Mouse (Mus musculus): ENCODE data around the gene Ahnak2. TPM values are rescaled to one million over a fixed set of nuclear protein-coding genes. Genes with fewer than 3 reads are reported as not detected.
"Not testable (repeated sequence)": the region's sequence is repeated elsewhere in the genome, so short reads cannot be mapped to it uniquely, and the experiment has no call there.

The Ahnak2 gene
- polyA plus RNA-seq, 1 experiment: 24.4 TPM

DNA sequence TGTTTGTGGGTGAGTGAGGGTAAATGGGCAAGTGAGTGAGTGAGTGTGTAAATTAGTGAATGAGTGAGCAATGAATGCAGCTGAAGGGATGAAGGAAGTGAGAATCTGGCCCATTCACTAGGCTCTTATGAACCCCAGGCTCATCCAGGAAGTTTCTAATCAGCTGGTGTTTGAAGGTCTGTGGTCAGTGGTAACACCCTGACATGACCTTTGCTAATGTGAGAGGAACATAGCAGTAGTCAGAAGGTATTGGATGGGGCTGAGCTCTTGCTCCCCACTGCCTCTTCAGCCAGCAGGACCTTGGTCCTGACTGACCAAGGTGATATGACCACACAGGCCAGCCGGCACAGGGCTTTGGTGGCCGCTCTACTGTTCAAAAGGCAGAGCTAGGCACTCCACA is 45.4 kb upstream of the Ahnak2 start:
- H3ac ChIP-seq (ENCODE audit: control insufficient read depth, insufficient read length): no peak overlapping the region
- no peak overlapping the region for H3K4me2 ChIP-seq (ENCODE audit: low read depth)
- no peaks in the 10 kb centered on the region for H3K79me2 ChIP-seq (ENCODE audit: control insufficient read depth, insufficient read depth)
- no peaks in the 10 kb centered on the region for H3K27me3 ChIP-seq (ENCODE audit: control insufficient read depth, insufficient read depth, insufficient read length)
- TF ChIP-seq MYOD1 (IDR thresholded peaks at IDR 0.05; ENCODE audit: control insufficient read depth in 1 of 3, insufficient read length in 2 of 3, low read depth in 2 of 3) (no peak), TCF12 (IDR thresholded peaks at IDR 0.05; ENCODE audit: insufficient read depth, poor library complexity, severe bottlenecking) (no peak), TCF3 (IDR thresholded peaks at IDR 0.05; ENCODE audit: insufficient read length, low read depth) (no peak), MYOG (IDR thresholded peaks at IDR 0.05; ENCODE audit: control insufficient read depth in 1 of 3, insufficient read depth in 1 of 3, insufficient read length in 2 of 3, low read depth in 2 of 3) (no peak), USF1 (IDR thresholded peaks at IDR 0.05; ENCODE audit: low read depth) (no peak), CEBPB (IDR thresholded peaks at IDR 0.05; ENCODE audit: insufficient read depth, poor library complexity, severe bottlenecking) (no peak), SRF (IDR thresholded peaks at IDR 0.05; ENCODE audit: control insufficient read depth, insufficient read length, low read depth) (no peak), MAX (IDR thresholded peaks at IDR 0.05; ENCODE audit: low read depth) (no peak), E2F4 (IDR thresholded peaks at IDR 0.05; ENCODE audit: insufficient read depth) (no peak)
- no peaks in the 10 kb centered on the region for H3K36me3 ChIP-seq (ENCODE audit: control insufficient read depth, insufficient read depth)
- no peak overlapping the region for H3K4me3 ChIP-seq

DNA sequence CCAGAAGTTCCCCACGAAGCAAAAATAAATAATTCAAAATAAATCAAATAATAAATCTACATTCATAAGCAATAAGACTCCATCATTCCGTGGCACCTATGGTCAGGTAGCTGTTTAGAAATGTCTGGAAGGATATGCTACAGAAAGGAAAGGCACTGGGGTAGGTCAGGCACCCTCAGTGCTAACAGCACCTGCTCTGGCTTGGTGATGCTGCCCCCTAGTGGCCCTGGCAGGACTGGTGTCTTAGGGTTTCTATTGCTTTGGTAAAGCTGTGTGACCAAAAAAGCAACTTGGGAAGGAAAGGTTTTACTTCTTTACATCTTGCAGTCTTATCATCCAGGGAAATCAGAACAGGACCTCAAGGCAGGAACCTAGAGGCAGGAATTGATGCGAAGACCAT is 41.3 kb upstream of the Ahnak2 start:
- Histone ChIP-seq H3K27me3 (ENCODE audit: control insufficient read depth, insufficient read depth, insufficient read length) (no peaks in the 10 kb centered on the region), H3K79me2 (ENCODE audit: control insufficient read depth, insufficient read depth) (no peaks in the 10 kb centered on the region), H3K4me3 (no peak overlapping the region), H3K36me3 (ENCODE audit: control insufficient read depth, insufficient read depth) (no peaks in the 10 kb centered on the region), H3K4me2 (ENCODE audit: low read depth) (no peak overlapping the region), H3ac (ENCODE audit: control insufficient read depth, insufficient read length) (no peak overlapping the region)
- TF ChIP-seq MYOD1 (IDR thresholded peaks at IDR 0.05; ENCODE audit: control insufficient read depth in 1 of 3, insufficient read length in 2 of 3, low read depth in 2 of 3) (peak in 2 of 3 experiments; percentile 8 to 47), REST (IDR thresholded peaks at IDR 0.05; ENCODE audit: insufficient read depth, insufficient read length) (no peak), CEBPB (IDR thresholded peaks at IDR 0.05; ENCODE audit: insufficient read depth, poor library complexity, severe bottlenecking) (no peak), TCF3 (IDR thresholded peaks at IDR 0.05; ENCODE audit: insufficient read length, low read depth) (no peak)

DNA sequence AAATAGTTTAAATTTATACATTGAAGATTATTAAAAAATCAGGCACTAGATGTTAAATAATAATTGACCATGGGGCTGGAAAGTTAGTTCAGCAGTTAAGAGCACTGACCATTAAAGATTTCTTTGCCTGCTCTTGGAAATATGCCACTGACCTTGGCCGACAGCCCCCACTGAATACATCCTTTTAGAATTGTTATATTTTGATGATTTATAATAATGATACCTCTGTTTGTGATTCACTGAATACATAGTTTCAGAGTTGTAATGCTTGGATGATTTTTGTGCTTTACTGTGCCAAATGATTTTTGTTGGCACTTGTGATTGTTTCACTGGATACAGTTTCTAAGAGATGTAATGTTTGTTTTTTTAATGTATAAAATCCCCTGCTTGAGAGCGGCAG is 39.7 kb upstream of the Ahnak2 start:
- not testable (repeated sequence) for H3K27me3 ChIP-seq (ENCODE audit: control insufficient read depth, insufficient read depth, insufficient read length); H3K4me2 ChIP-seq (ENCODE audit: low read depth); H3K36me3 ChIP-seq (ENCODE audit: control insufficient read depth, insufficient read depth); H3K79me2 ChIP-seq (ENCODE audit: control insufficient read depth, insufficient read depth); H3ac ChIP-seq (ENCODE audit: control insufficient read depth, insufficient read length); H3K4me3 ChIP-seq

DNA sequence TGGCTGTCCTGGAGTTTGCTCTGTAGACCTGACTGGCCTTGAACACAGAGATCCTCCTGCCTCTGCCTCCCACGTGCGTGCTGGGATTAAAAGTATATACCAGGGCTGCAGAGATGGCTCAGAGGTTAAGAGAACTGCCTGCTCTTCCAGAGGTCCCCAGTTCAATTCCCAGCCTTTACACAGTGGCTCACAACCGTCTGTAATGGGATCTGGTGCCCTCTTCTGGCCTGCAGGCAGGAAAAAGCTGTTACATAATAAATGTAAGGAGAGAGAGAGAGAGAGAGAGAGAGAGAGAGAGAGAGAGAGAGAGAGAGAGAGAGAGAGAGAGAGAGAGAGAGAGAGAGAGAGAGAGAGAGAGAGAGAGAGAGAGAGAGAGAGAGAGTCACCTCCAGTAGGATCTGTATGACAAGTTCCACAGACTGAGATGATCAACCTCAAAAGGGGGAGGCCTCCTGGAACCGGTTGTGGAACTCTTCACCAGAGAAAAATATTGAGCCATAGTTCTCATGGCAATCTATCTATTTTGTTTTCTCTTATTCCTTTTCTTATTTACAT is 39.0 kb upstream of the Ahnak2 start:
- H3K27me3 ChIP-seq (ENCODE audit: control insufficient read depth, insufficient read depth, insufficient read length); H3K36me3 ChIP-seq (ENCODE audit: control insufficient read depth, insufficient read depth): not testable (repeated sequence)

DNA sequence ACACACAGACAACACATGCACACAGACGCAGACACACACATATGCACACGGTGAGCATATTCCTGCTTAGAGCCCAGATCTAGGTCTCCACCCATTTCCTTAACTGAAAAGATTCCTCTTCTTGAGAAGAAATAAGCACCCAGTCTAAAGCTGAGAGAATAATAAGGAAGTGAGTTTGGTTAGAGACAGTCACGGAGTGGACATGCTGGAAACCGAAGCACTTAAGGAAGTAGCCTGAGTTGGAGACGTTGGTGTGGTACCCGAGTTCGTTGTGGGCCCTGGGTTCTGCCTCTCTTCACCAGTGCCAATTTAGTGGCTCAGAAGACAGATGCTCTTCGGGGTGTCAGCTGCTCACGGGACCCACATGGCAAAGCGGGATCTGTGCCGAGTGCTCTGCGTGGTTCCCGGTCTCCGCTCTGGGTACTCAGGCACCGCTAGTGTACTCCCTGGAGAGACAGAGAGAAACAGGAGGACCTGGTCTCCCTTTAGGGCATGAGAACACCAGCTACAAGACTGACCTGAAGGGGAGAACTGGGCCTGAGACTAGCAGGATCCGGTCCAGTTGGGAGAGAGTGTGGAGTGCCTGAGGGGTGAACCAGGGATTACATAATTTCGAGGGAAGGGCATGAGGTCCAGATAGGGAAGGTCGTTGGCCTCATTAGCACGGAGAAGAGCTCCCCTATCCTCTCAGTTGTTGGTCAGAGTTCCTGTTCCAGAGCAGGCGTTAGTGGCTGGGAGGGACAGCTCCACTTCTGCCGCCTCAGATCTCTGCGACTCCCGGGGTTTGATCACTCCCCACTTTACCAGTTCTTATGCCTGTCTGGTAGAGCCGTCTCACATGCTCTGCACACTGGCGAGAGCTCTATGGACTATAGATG is 38.0 kb upstream of the Ahnak2 start:
- TF ChIP-seq MYOG (IDR thresholded peaks at IDR 0.05; ENCODE audit: control insufficient read depth in 1 of 3, insufficient read depth in 1 of 3, insufficient read length in 2 of 3, low read depth in 2 of 3): no peak
- TF ChIP-seq MAX (IDR thresholded peaks at IDR 0.05; ENCODE audit: low read depth): no peak
- TF ChIP-seq TCF12 (IDR thresholded peaks at IDR 0.05; ENCODE audit: insufficient read depth, poor library complexity, severe bottlenecking): no peak
- no peak for TF ChIP-seq MYOD1 (IDR thresholded peaks at IDR 0.05; ENCODE audit: control insufficient read depth in 1 of 3, insufficient read length in 2 of 3, low read depth in 2 of 3)
- TF ChIP-seq REST (IDR thresholded peaks at IDR 0.05; ENCODE audit: insufficient read depth, insufficient read length): no peak
- TF ChIP-seq TCF3 (IDR thresholded peaks at IDR 0.05; ENCODE audit: insufficient read length, low read depth): no peak
- TF ChIP-seq USF1 (IDR thresholded peaks at IDR 0.05; ENCODE audit: low read depth): no peak
- no peak for TF ChIP-seq SRF (IDR thresholded peaks at IDR 0.05; ENCODE audit: control insufficient read depth, insufficient read length, low read depth)
- TF ChIP-seq E2F4 (IDR thresholded peaks at IDR 0.05; ENCODE audit: insufficient read depth): no peak
- TF ChIP-seq POLR2A (IDR thresholded peaks at IDR 0.05; ENCODE audit: insufficient read length, low read depth): no peak
- TF ChIP-seq POLR2AphosphoS2 (IDR thresholded peaks at IDR 0.05; ENCODE audit: insufficient read length, low read depth): no peak
- no peak for TF ChIP-seq CEBPB (IDR thresholded peaks at IDR 0.05; ENCODE audit: insufficient read depth, poor library complexity, severe bottlenecking)
- H3K4me2 ChIP-seq (ENCODE audit: low read depth): no peak overlapping the region
- no peak overlapping the region for H3K4me3 ChIP-seq
- no peaks in the 10 kb centered on the region for H3K27me3 ChIP-seq (ENCODE audit: control insufficient read depth, insufficient read depth, insufficient read length)
- H3K36me3 ChIP-seq (ENCODE audit: control insufficient read depth, insufficient read depth): no peaks in the 10 kb centered on the region
- no peak overlapping the region for H3ac ChIP-seq (ENCODE audit: control insufficient read depth, insufficient read length)
- H3K79me2 ChIP-seq (ENCODE audit: control insufficient read depth, insufficient read depth): no peaks in the 10 kb centered on the region

More for the DNA sequence above, 39.0 kb upstream of the Ahnak2 start:
- H3K79me2 ChIP-seq (ENCODE audit: control insufficient read depth, insufficient read depth); H3K4me2 ChIP-seq (ENCODE audit: low read depth); H3K4me3 ChIP-seq; H3ac ChIP-seq (ENCODE audit: control insufficient read depth, insufficient read length): not testable (repeated sequence)
